Mouse (Mus musculus): Measurements from ENCODE around the gene Paqr8.

DNA sequence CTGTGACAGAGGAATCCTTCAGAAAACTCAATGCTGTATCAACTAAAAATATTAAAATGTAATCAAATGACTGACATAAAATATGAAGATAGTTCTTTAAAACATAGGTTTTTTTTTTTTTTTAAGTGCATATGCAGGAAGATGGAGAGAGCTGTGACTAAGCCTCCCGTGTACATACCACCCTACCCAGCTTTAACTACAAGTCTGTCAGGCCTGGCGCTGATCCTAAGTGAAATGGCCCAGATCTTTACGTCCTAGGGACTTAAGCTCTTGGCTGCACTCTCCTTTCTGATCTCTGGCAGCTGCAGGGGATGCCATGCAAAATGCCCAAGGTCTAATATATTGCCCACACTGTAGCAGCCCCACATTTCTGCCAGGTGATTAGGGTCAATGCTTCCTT lies 29.6 kb upstream of the Paqr8 start:
- TF ChIP-seq CTCF (IDR thresholded peaks at IDR 0.05; ENCODE audit: borderline replicate concordance, insufficient read depth, low read length) (no peak), POLR2A (IDR thresholded peaks at IDR 0.05; ENCODE audit: low read depth, low read length) (no peak)

All from embryonic fibroblast, embryonic 13.5 days (primary cell).